Mouse (Mus musculus) liver, adult 2 months (tissue): ENCODE measurements around the gene Foxc2. TPM values are rescaled to one million over a fixed set of nuclear protein-coding genes. Genes with fewer than 3 reads are reported as not detected.

ENCODE experiments used
- DNase-seq: peaks from one replicate; pipeline ENCODE4 v3.0.0-alpha.2; 2011; ENCODE audit warnings: low read depth, low spot score; ENCODE audit errors: extremely low read depth
- H3K27ac ChIP-seq: fragments of 200-500 bp; replicated peaks from 2 replicates; pipeline ENCODE4 v1.5.1; 2012; ENCODE audit warnings: low read depth, mild to moderate bottlenecking, control low read depth, inconsistent platforms, low read length; ENCODE audit not compliant: insufficient read depth
- H3K27me3 ChIP-seq: fragments of 200-500 bp; 2 replicates; pipeline ENCODE4 v1.6.1; 2012; ENCODE audit warnings: mild to moderate bottlenecking, moderate library complexity, low read length, inconsistent platforms; ENCODE audit not compliant: control insufficient read depth, insufficient read depth
- H3K36me3 ChIP-seq: fragments of 200-500 bp; 2 replicates; pipeline ENCODE4 v1.6.1; 2012; ENCODE audit warnings: low read length, inconsistent platforms; ENCODE audit not compliant: control insufficient read depth, insufficient read depth
- H3K4me1 ChIP-seq: fragments of 200-500 bp; 2 replicates; pipeline ENCODE4 v1.6.1; 2011; ENCODE audit warnings: low read length; ENCODE audit not compliant: control insufficient read depth, insufficient read depth
- H3K4me3 ChIP-seq: fragments of 200-500 bp; 2 replicates; pipeline ENCODE4 v1.5.1; 2011; ENCODE audit warnings: low read depth, mild to moderate bottlenecking, control low read depth, low read length, moderate library complexity; ENCODE audit not compliant: insufficient read depth
- H3K79me2 ChIP-seq: fragments of 200-500 bp; 2 replicates; pipeline ENCODE4 v1.6.1; 2012; ENCODE audit warnings: inconsistent platforms, mild to moderate bottlenecking, low read length, moderate library complexity; ENCODE audit not compliant: control insufficient read depth, insufficient read depth
- H3K9ac ChIP-seq: fragments of 200-500 bp; 2 replicates; pipeline ENCODE4 v1.6.1; 2012; ENCODE audit warnings: low read depth, mild to moderate bottlenecking, control low read depth, inconsistent platforms, low read length
- CTCF ChIP-seq: fragments of 200-500 bp; IDR thresholded peaks from 2 replicates; pipeline ENCODE4 v1.5.1; 2011; ENCODE audit warnings: low read depth, low read length, control low read depth
- POLR2A ChIP-seq: fragments of 200-500 bp; IDR thresholded peaks from 2 replicates; pipeline ENCODE4 v1.6.1; 2011; ENCODE audit warnings: low read length, control low read depth; ENCODE audit not compliant: insufficient read depth; ENCODE audit errors: extremely low read depth
- WGBS: fragments of 180-500 bp; shearing (Covaris S2); methylation state at CpG from one replicate; pipeline ENCODE4 v1.1.7; 2018; 5-methylcytosine and 5-hydroxymethylcytosine counted together
- polyA plus RNA-seq: library from polyadenylated mRNA; depleted of rRNA; stranded (reverse); fragments of >200 nt; gene quantifications from 2 replicates; pipeline ENCODE4 v1.2.3, GENCODE M21; 2012
- total RNA-seq: library from RNA; depleted of rRNA; stranded (reverse); fragments of >200 nt; gene quantifications from 2 replicates; pipeline ENCODE4 v1.2.3, GENCODE M21; 2014

Foxc2 gene
- total and polyA plus RNA-seq, 2 experiments, result 0.06 TPM; not detected in 1

- no peak overlapping the region for H3K27ac ChIP-seq
- TF ChIP-seq POLR2A (no peak), CTCF (no peak)
- H3K4me1 ChIP-seq, result no peaks in the 10 kb centered on the region
- H3K27me3 ChIP-seq, result peaks cover 24% of the 10 kb centered on the region
- no peaks in the 10 kb centered on the region for H3K36me3 ChIP-seq
- H3K4me3 ChIP-seq, result no peak overlapping the region
- H3K9ac ChIP-seq, result no peak overlapping the region
- H3K79me2 ChIP-seq, result no peaks in the 10 kb centered on the region
- 62% methylated on average over 2 of the region's 2 CpGs for WGBS
- DNase-seq, result no peak
Measured at GRCm38 (mm10) chr8:121123113-121123512, 7.1 kb downstream of the Foxc2 start.

- no peak for DNase-seq
- TF ChIP-seq POLR2A (no peak), CTCF (no peak)
- Histone ChIP-seq H3K36me3 (no peaks in the 10 kb centered on the region), H3K27me3 (peaks cover 32% of the 10 kb centered on the region), H3K4me3 (no peak overlapping the region), H3K27ac (no peak overlapping the region), H3K4me1 (no peaks in the 10 kb centered on the region), H3K9ac (no peak overlapping the region), H3K79me2 (no peaks in the 10 kb centered on the region)
- 9% methylated on average over 17 of the region's 17 CpGs for WGBS
Measured at GRCm38 (mm10) chr8:121124547-121125239, 8.7 kb downstream of the Foxc2 start.

- no peaks in the 10 kb centered on the region for H3K36me3 ChIP-seq
- no peak for DNase-seq
- no peaks in the 10 kb centered on the region for H3K4me1 ChIP-seq
- H3K27ac ChIP-seq, result no peak overlapping the region
- 4% methylated on average over 36 of the region's 36 CpGs for WGBS
- H3K4me3 ChIP-seq, result peak overlapping the region; percentile 24; the same call in 1 of the 2 replicates
- no peaks in the 10 kb centered on the region for H3K79me2 ChIP-seq
- H3K27me3 ChIP-seq, result peaks cover 31% of the 10 kb centered on the region
- H3K9ac ChIP-seq, result no peak overlapping the region
- peak; percentile 41 for TF ChIP-seq CTCF
- TF ChIP-seq POLR2A, result no peak
Measured at GRCm38 (mm10) chr8:121125311-121125876, 9.4 kb downstream of the Foxc2 start.

- H3K79me2 ChIP-seq, result no peaks in the 10 kb centered on the region
- TF ChIP-seq CTCF (no peak), POLR2A (no peak)
- no peak for DNase-seq
- H3K27me3 ChIP-seq, result peaks cover 27% of the 10 kb centered on the region
- H3K27ac ChIP-seq, result no peak overlapping the region
- no peaks in the 10 kb centered on the region for H3K36me3 ChIP-seq
- 15% methylated on average over 6 of the region's 6 CpGs for WGBS
- H3K4me3 ChIP-seq, result no peak overlapping the region
- H3K9ac ChIP-seq, result no peak overlapping the region
- H3K4me1 ChIP-seq, result no peaks in the 10 kb centered on the region
Measured at GRCm38 (mm10) chr8:121126191-121126590, 10.2 kb downstream of the Foxc2 start.

GRCm38 (mm10) chr8:121126694-121127093 lies 10.7 kb downstream of the Foxc2 start:
- Histone ChIP-seq H3K27me3 (peaks cover 27% of the 10 kb centered on the region), H3K36me3 (no peaks in the 10 kb centered on the region), H3K4me3 (no peak overlapping the region), H3K79me2 (no peaks in the 10 kb centered on the region), H3K4me1 (no peaks in the 10 kb centered on the region), H3K9ac (no peak overlapping the region), H3K27ac (no peak overlapping the region)
- DNase-seq, result no peak
- WGBS, result 20% methylated on average over 6 of the region's 6 CpGs
- TF ChIP-seq POLR2A, result no peak
- no peak for TF ChIP-seq CTCF

- no peaks in the 10 kb centered on the region for H3K4me1 ChIP-seq
- no peaks in the 10 kb centered on the region for H3K36me3 ChIP-seq
- H3K79me2 ChIP-seq, result no peaks in the 10 kb centered on the region
- TF ChIP-seq POLR2A (no peak), CTCF (no peak)
- WGBS, result 7% methylated on average over 11 of the region's 11 CpGs
- H3K27ac ChIP-seq, result no peak overlapping the region
- H3K27me3 ChIP-seq, result peaks cover 27% of the 10 kb centered on the region
- H3K4me3 ChIP-seq, result no peak overlapping the region
- DNase-seq, result no peak
- H3K9ac ChIP-seq, result no peak overlapping the region
Measured at GRCm38 (mm10) chr8:121127291-121127701, 11.3 kb downstream of the Foxc2 start.
